In genomic region chr8:83563246-83563645, GRCm38 (mm10) we compare ENCODE assay signal across 28 mouse cellular contexts. TPM values are rescaled to one million over a fixed set of nuclear protein-coding genes. Genes with fewer than 3 reads are reported as not detected.
"Had no signal": no experiment of that assay in that cellular context is flagged by ENCODE, and none has a peak within 500 bp of the region (broad histone marks: within the 10 kb centered on the region; RNA-seq: fewer than 3 reads in every experiment).

No protein-coding gene starts in this region.

- H3K9ac ChIP-seq: intestine, embryonic 15.5 days; kidney, embryonic 15.5 days; limb, embryonic 15.5 days; midbrain, embryonic 12.5 days; midbrain, embryonic 15.5 days; neural tube, embryonic 12.5 days; neural tube, embryonic 15.5 days; stomach, embryonic 15.5 days had no signal

- H3K27ac ChIP-seq: intestine, embryonic 15.5 days; kidney, embryonic 15.5 days; limb, embryonic 15.5 days; macrophage; midbrain, embryonic 12.5 days; midbrain, embryonic 15.5 days; neural tube, embryonic 12.5 days; neural tube, embryonic 15.5 days; stomach, embryonic 15.5 days had no signal

- H3K9me3 ChIP-seq: intestine, embryonic 15.5 days; kidney, embryonic 15.5 days; limb, embryonic 15.5 days; midbrain, embryonic 12.5 days; midbrain, embryonic 15.5 days; neural tube, embryonic 12.5 days; neural tube, embryonic 15.5 days; stomach, embryonic 15.5 days had no signal

- H3K27me3 ChIP-seq: intestine, embryonic 15.5 days; kidney, embryonic 15.5 days; limb, embryonic 15.5 days; midbrain, embryonic 12.5 days; midbrain, embryonic 15.5 days; neural tube, embryonic 12.5 days; neural tube, embryonic 15.5 days; stomach, embryonic 15.5 days had no signal

- H3K4me3 ChIP-seq: intestine, embryonic 15.5 days; kidney, embryonic 15.5 days; limb, embryonic 15.5 days; midbrain, embryonic 12.5 days; midbrain, embryonic 15.5 days; neural tube, embryonic 12.5 days; neural tube, embryonic 15.5 days; stomach, embryonic 15.5 days had no signal

- DNase-seq: kidney, adult 11 months; kidney, adult 8-10 months; kidney, postnatal 10 days; kidney, postnatal 36 days; layer of hippocampus, adult 9-11 months; lung, adult 2 months; lung, postnatal 14 days; retina, postnatal 1 day; right cerebral cortex, postnatal 25 days; spleen, adult 18-20 months; thymus, postnatal 25 days had no signal

- ATAC-seq: intestine, embryonic 15.5 days; midbrain, embryonic 15.5 days had no signal

- H3K4me2 ChIP-seq: intestine, embryonic 15.5 days; kidney, embryonic 15.5 days; limb, embryonic 15.5 days; midbrain, embryonic 12.5 days; midbrain, embryonic 15.5 days; neural tube, embryonic 12.5 days; neural tube, embryonic 15.5 days; stomach, embryonic 15.5 days had no signal

- H3K36me3 ChIP-seq: intestine, embryonic 15.5 days; kidney, embryonic 15.5 days; limb, embryonic 15.5 days; midbrain, embryonic 12.5 days; midbrain, embryonic 15.5 days; neural tube, embryonic 12.5 days; neural tube, embryonic 15.5 days; stomach, embryonic 15.5 days had no signal

RNA-seq across cellular contexts. Expression of gene Olfr370, which starts 27.7 kb away (rescaled TPM):
- total RNA-seq: layer of hippocampus, adult 18-20 months; layer of hippocampus, postnatal 25 days; left cerebral cortex, adult 18-20 months; left cerebral cortex, postnatal 25 days; megakaryocyte, adult 5-6 weeks had no signal
- polyA plus RNA-seq: intestine, embryonic 15.5 days; kidney, embryonic 15.5 days; limb, embryonic 11.5 days; limb, embryonic 15.5 days; lung, adult 2 months; lung, embryonic 16.5 days; macrophage; midbrain, embryonic 12.5 days; midbrain, embryonic 15.5 days; neural tube, embryonic 12.5 days; neural tube, embryonic 15.5 days; stomach, embryonic 15.5 days; thymus, postnatal 0 days had no signal
